Mouse (Mus musculus): ENCODE results near the gene Pard3b. TPM values are rescaled to one million over a fixed set of nuclear protein-coding genes. Genes with fewer than 3 reads are reported as not detected.

The Pard3b gene
- polyA plus RNA-seq, 1 experiment = 0.69 TPM

DNA sequence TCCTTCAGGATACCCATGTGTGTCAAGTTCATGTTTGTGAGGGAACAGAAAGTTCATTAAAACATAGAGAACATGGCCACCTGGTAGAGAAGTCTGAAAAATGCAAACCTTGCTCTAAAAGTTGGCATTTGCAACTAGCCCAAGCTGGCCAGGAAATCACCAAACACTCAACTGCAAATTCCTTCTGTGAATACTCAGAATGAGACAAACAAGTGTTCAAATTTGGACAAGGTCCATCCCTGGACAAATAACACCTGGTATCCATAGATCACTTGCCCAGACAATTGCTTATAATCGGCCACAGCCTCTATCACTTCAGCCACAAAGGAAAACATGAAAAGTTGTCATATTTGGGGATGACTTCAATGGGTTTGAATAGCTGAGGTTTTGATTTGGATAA lies 701.6 kb downstream of the Pard3b start:
- Histone ChIP-seq H3K36me3 (ENCODE audit: control insufficient read depth, insufficient read depth, low read length) (no peaks in the 10 kb centered on the region), H3K27me3 (ENCODE audit: control insufficient read depth, insufficient read depth, low read length) (no peaks in the 10 kb centered on the region), H3K27ac (ENCODE audit: insufficient read depth, low read length) (no peak overlapping the region), H3K4me1 (ENCODE audit: control insufficient read depth, insufficient read depth, insufficient read length) (no peaks in the 10 kb centered on the region), H3K4me3 (ENCODE audit: extremely low read depth, insufficient read depth, insufficient read length) (no peak overlapping the region)
- 87% methylated on average over 1 of the region's 1 CpGs for WGBS
- no peak for DNase-seq (ENCODE audit: low read depth in 1 of 2, low spot score in 2 of 2)
- TF ChIP-seq CTCF (IDR thresholded peaks at IDR 0.05; ENCODE audit: extremely low read depth, insufficient read depth, insufficient read length, insufficient replicate concordance) (no peak), POLR2A (IDR thresholded peaks at IDR 0.05; ENCODE audit: low read depth, low read length) (no peak)

- H3K27me3 ChIP-seq (ENCODE audit: control insufficient read depth, insufficient read depth, low read length) = no peaks in the 10 kb centered on the region
- no peak overlapping the region for H3K4me3 ChIP-seq (ENCODE audit: extremely low read depth, insufficient read depth, insufficient read length)
- H3K36me3 ChIP-seq (ENCODE audit: control insufficient read depth, insufficient read depth, low read length) = no peaks in the 10 kb centered on the region
- DNase-seq (ENCODE audit: low read depth in 1 of 2, low spot score in 2 of 2) = no peak
- TF ChIP-seq CTCF (IDR thresholded peaks at IDR 0.05; ENCODE audit: extremely low read depth, insufficient read depth, insufficient read length, insufficient replicate concordance) (no peak), POLR2A (IDR thresholded peaks at IDR 0.05; ENCODE audit: low read depth, low read length) (no peak)
- no peaks in the 10 kb centered on the region for H3K4me1 ChIP-seq (ENCODE audit: control insufficient read depth, insufficient read depth, insufficient read length)
- WGBS = 93% methylated on average over 4 of the region's 4 CpGs
- no peak overlapping the region for H3K27ac ChIP-seq (ENCODE audit: insufficient read depth, low read length)
Observed at GRCm38 (mm10) chr1:62344286-62344685, 705.7 kb downstream of the Pard3b start.

DNA sequence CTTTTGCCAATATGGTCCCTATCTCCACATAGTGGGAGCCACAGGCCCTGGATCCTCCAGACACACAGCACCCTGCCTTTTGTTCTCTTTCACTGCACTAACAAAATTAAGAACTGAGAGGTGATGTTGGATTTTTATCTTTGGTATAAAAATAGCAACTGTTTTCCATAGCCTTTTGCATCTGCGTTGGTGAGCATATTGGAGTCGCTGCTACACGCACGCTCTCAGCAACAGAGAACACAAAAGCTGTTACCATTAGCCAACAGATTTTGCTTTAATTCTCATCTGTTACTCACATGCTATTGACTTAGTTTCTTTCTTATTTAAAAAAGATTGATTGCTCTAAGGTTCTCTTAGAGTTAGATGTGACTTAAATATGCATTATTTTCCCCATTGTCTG lies 709.7 kb downstream of the Pard3b start:
- no peak overlapping the region for H3K27ac ChIP-seq (ENCODE audit: insufficient read depth, low read length)
- H3K27me3 ChIP-seq (ENCODE audit: control insufficient read depth, insufficient read depth, low read length) = no peaks in the 10 kb centered on the region
- no peaks in the 10 kb centered on the region for H3K36me3 ChIP-seq (ENCODE audit: control insufficient read depth, insufficient read depth, low read length)
- no peaks in the 10 kb centered on the region for H3K4me1 ChIP-seq (ENCODE audit: control insufficient read depth, insufficient read depth, insufficient read length)
- H3K4me3 ChIP-seq (ENCODE audit: extremely low read depth, insufficient read depth, insufficient read length) = no peak overlapping the region
- WGBS = 98% methylated on average over 4 of the region's 4 CpGs
- TF ChIP-seq POLR2A (IDR thresholded peaks at IDR 0.05; ENCODE audit: low read depth, low read length) (no peak), CTCF (IDR thresholded peaks at IDR 0.05; ENCODE audit: extremely low read depth, insufficient read depth, insufficient read length, insufficient replicate concordance) (no peak)
- DNase-seq (ENCODE audit: low read depth in 1 of 2, low spot score in 2 of 2) = no peak

DNA sequence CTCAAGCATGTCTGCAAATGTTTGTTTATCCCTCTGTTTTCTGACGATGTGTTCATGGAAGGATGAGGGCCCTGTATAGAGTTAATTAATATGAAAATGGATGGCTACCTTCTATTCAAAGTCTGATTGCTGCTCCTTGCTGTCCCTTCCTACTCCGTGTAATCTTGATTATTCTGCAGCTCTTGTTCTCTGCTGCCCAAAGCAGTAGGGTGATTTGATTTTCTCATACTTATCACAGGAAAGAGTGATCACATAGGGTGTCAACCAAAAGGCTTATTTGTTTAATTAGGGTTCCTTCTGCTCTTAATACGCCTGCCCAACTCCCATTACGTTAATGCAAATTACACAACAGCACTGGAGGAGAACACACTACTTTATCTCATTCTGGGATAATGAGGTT lies 716.9 kb downstream of the Pard3b start:
- 88% methylated on average over 4 of the region's 4 CpGs for WGBS
- no peak for DNase-seq (ENCODE audit: low read depth in 1 of 2, low spot score in 2 of 2)
- no peak overlapping the region for H3K27ac ChIP-seq (ENCODE audit: insufficient read depth, low read length)
- no peaks in the 10 kb centered on the region for H3K36me3 ChIP-seq (ENCODE audit: control insufficient read depth, insufficient read depth, low read length)
- no peaks in the 10 kb centered on the region for H3K27me3 ChIP-seq (ENCODE audit: control insufficient read depth, insufficient read depth, low read length)
- TF ChIP-seq CTCF (IDR thresholded peaks at IDR 0.05; ENCODE audit: extremely low read depth, insufficient read depth, insufficient read length, insufficient replicate concordance) = no peak
- no peak for TF ChIP-seq POLR2A (IDR thresholded peaks at IDR 0.05; ENCODE audit: low read depth, low read length)
- no peaks in the 10 kb centered on the region for H3K4me1 ChIP-seq (ENCODE audit: control insufficient read depth, insufficient read depth, insufficient read length)
- H3K4me3 ChIP-seq (ENCODE audit: extremely low read depth, insufficient read depth, insufficient read length) = no peak overlapping the region

- no peak overlapping the region for H3K27ac ChIP-seq (ENCODE audit: insufficient read depth, low read length)
- no peaks in the 10 kb centered on the region for H3K36me3 ChIP-seq (ENCODE audit: control insufficient read depth, insufficient read depth, low read length)
- no peaks in the 10 kb centered on the region for H3K27me3 ChIP-seq (ENCODE audit: control insufficient read depth, insufficient read depth, low read length)
- H3K4me1 ChIP-seq (ENCODE audit: control insufficient read depth, insufficient read depth, insufficient read length) = no peaks in the 10 kb centered on the region
- WGBS = 94% methylated on average over 7 of the region's 7 CpGs
- TF ChIP-seq POLR2A (IDR thresholded peaks at IDR 0.05; ENCODE audit: low read depth, low read length) = no peak
- no peak for TF ChIP-seq CTCF (IDR thresholded peaks at IDR 0.05; ENCODE audit: extremely low read depth, insufficient read depth, insufficient read length, insufficient replicate concordance)
- DNase-seq (ENCODE audit: low read depth in 1 of 2, low spot score in 2 of 2) = no peak
- no peak overlapping the region for H3K4me3 ChIP-seq (ENCODE audit: extremely low read depth, insufficient read depth, insufficient read length)
Observed at GRCm38 (mm10) chr1:62374427-62375050, 735.9 kb downstream of the Pard3b start.

GRCm38 (mm10) chr1:62378335-62378734 lies 739.7 kb downstream of the Pard3b start:
- Histone ChIP-seq H3K27me3 (ENCODE audit: control insufficient read depth, insufficient read depth, low read length) (no peaks in the 10 kb centered on the region), H3K4me3 (ENCODE audit: extremely low read depth, insufficient read depth, insufficient read length) (no peak overlapping the region), H3K36me3 (ENCODE audit: control insufficient read depth, insufficient read depth, low read length) (no peaks in the 10 kb centered on the region), H3K4me1 (ENCODE audit: control insufficient read depth, insufficient read depth, insufficient read length) (no peaks in the 10 kb centered on the region), H3K27ac (ENCODE audit: insufficient read depth, low read length) (no peak overlapping the region)
- DNase-seq (ENCODE audit: low read depth in 1 of 2, low spot score in 2 of 2) = no peak
- TF ChIP-seq CTCF (IDR thresholded peaks at IDR 0.05; ENCODE audit: extremely low read depth, insufficient read depth, insufficient read length, insufficient replicate concordance) (no peak), POLR2A (IDR thresholded peaks at IDR 0.05; ENCODE audit: low read depth, low read length) (no peak)
- 93% methylated on average over 4 of the region's 4 CpGs for WGBS

DNA sequence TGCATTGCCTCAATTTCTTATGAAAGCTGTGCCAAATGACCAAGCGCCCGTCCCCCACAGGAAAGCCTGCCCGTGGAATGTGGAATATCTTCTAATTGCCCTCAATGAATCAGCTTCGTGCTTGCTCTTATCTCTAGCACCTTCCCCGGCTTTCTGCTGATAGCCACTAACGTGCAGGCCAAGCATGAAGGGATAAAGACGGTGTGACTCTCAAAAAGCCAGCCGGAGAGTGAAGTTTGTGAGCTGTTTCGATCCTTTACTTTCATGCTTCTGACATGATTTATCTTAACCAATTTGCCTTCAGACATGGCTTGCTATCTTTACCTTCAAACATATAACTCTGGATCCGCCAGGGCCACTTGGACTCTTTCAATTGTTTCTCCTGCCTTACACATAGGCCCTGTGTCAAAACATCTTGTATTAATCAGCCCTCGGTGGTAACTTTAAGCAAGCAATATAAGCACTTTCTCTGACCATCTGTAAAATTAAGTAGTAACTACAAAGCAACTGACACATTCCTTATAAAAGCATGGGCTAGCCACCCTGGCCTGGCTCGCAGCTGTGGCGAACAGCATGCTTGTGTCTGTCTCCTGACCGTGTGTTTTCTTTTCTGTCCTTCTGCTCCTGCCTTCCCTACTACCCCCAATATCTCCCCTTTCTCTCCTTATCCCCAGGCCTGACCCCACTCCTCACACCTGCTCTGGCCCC lies 744.3 kb downstream of the Pard3b start:
- 85% methylated on average over 14 of the region's 14 CpGs for WGBS
- TF ChIP-seq POLR2A (IDR thresholded peaks at IDR 0.05; ENCODE audit: low read depth, low read length) (no peak), CTCF (IDR thresholded peaks at IDR 0.05; ENCODE audit: extremely low read depth, insufficient read depth, insufficient read length, insufficient replicate concordance) (no peak)
- no peaks in the 10 kb centered on the region for H3K27me3 ChIP-seq (ENCODE audit: control insufficient read depth, insufficient read depth, low read length)

More for the DNA sequence above, 744.3 kb downstream of the Pard3b start:
- Histone ChIP-seq H3K36me3 (ENCODE audit: control insufficient read depth, insufficient read depth, low read length) (no peaks in the 10 kb centered on the region), H3K4me3 (ENCODE audit: extremely low read depth, insufficient read depth, insufficient read length) (no peak overlapping the region), H3K27ac (ENCODE audit: insufficient read depth, low read length) (no peak overlapping the region), H3K4me1 (ENCODE audit: control insufficient read depth, insufficient read depth, insufficient read length) (no peaks in the 10 kb centered on the region)
- no peak for DNase-seq (ENCODE audit: low read depth in 1 of 2, low spot score in 2 of 2)

Measured in spleen, adult 2 months (tissue).